Mouse (Mus musculus): ENCODE data around the gene Kcnj10.

Gene Kcnj10

DNA sequence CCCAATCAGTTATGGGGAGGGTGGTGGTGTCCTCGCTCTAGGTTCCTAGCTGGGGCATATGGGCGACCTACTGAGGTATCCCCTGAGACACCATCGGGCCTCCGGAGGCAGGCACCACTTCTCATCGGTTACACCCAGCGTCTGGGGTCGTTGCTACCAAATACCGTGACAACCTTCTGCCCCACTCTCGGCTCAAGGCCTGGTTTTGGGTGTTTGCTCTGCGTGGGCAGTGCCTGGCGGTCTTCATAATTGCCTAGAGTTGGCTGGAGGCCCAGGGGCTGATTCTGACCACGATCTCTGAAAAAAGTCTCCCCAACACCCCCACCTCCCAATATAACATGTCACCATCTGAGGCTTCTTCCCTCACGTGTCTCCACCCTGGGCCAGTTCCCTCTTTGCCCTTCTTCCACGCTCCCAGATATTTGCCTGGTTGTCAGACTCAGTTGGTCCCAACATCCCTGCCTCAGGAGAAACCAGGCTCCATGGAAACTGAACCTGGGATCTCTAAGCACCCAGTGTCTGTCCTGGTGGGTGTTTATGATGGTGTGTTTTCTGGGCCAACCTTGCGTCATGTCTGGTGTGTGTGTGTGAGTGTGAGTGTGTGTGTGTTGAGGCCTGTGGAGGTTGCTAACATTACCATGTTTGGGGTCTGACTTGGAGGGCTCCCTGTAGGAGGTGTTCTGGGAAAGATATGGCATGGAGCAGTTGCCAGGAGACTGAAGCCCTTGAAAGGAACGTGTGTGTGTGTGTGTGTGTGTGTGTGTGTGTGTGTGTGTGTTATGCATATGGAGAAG is 28.0 kb upstream of the Kcnj10 start:
- no peak for DNase-seq

DNA sequence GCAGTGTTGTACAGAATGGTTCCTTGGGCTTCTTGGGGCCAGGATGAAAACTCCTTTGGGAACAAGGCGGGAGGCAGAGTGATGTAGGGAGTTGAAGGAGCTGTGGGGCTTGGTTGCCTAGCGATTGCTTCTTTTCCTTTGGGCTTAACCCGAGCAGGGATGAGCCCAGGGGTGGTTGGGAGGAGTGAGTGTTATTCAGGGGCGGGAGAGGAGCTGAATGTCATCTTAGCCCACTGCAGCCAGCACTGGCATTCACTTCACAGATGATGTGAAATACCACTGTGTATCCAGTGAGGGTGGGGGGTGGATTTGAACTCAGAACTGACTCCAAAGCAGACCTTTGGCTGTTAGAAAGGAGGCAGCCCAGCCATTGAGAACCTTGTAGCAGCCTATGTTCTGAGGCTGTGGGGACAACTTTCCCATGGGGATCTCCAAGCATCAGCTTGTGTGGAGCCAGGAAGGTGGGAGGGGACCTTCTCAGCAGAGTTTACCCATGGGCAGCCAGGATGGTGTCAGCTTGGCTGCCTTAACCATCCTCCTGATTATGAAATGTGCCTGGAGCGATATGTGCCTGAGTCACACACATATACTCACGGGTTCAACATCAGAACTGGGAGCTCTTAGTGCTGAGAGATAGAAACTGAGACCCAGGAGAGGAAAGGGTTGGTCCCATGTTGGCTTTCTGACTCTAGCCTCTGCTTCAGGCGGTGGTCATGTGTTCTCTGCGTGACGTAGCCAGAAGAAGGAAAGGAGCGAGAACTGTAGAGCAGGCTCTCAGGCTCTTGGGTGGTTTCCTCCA is 27.2 kb upstream of the Kcnj10 start:
- no peak for DNase-seq

DNA sequence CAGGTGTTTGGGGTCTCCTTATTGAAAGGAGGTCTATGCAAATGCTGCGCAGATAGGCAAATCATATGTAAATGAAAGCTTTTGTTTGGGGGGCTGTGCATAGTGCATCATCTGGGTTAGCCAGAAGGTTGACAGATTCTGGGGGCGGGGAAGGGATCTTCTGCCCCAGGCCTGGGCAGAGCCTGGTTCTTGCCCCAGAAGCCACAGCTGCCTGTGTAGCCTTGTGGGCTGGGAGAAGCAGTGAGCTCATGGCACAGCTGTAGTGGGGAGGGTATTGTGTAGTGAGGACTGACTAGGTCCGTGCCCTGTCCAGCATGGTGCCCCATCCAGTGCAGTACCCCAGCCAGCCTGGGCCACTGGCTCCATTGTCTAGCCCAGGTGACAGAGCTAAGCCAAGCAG is 26.1 kb upstream of the Kcnj10 start:
- DNase-seq, result no peak

GRCm38 (mm10) chr1:172317431-172317830 is 23.6 kb upstream of the Kcnj10 start:
- DNase-seq, result no peak

- no peak for DNase-seq
Measured at GRCm38 (mm10) chr1:172317946-172318345, 23.1 kb upstream of the Kcnj10 start.

GRCm38 (mm10) chr1:172318424-172319035 is 22.5 kb upstream of the Kcnj10 start:
- no peak for DNase-seq

- no peak for DNase-seq
Measured at GRCm38 (mm10) chr1:172319346-172319745, 21.7 kb upstream of the Kcnj10 start.

- DNase-seq, result no peak
Measured at GRCm38 (mm10) chr1:172319921-172320411, 21.0 kb upstream of the Kcnj10 start.

GRCm38 (mm10) chr1:172322725-172323124 is 18.3 kb upstream of the Kcnj10 start:
- DNase-seq, result no peak

GRCm38 (mm10) chr1:172323298-172323697 is 17.7 kb upstream of the Kcnj10 start:
- DNase-seq, result no peak

DNA sequence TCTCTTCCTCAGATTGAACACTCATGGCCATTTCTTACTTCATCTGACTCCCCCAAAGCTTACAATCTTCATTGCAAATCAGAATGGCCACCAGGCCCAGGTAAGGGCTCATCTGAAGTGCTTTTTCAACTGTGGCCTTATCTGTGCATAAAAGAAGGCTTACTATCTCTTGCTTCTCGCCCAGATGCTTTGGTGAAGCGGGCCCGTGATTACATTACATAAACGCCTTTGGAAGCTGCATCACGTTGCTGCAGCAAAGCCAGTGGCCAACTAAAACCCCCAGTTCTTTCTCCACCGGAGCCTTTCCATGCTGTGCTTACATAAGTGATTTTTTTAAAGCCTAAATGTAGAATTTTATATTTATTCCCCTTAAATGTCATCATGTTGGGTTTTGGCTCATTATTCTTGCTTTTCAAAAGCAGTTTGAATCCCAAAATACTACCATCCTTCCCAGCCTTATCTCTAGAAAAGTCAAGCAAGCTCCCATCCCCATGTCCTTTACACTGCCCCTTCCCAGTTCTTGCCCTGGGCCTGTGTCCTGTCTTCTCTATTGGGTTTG is 17.1 kb upstream of the Kcnj10 start:
- no peak for DNase-seq

DNA sequence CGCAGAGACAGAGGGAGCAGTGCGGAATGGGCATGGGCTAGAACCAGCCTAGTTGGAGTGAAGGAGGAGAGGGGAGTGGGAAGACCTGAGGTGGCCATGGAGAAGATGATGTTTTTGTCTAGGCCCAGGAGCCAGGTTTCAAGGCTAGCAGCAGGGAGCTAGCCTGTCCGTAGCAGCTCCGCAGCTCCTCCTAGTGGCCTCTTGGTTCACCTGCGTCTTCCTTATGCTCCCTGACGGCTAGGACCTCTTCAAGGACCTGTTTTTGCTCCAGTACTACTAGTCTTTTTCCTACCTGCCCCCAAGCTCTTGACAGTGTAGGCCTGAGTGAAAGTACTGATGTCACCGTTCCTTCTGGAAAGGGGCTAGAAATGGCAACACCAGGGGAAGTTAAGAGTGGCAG is 16.3 kb upstream of the Kcnj10 start:
- DNase-seq, result peak; percentile 77 to 92

GRCm38 (mm10) chr1:172325680-172326535 is 15.1 kb upstream of the Kcnj10 start:
- peak; percentile 82 to 90 for DNase-seq

DNA sequence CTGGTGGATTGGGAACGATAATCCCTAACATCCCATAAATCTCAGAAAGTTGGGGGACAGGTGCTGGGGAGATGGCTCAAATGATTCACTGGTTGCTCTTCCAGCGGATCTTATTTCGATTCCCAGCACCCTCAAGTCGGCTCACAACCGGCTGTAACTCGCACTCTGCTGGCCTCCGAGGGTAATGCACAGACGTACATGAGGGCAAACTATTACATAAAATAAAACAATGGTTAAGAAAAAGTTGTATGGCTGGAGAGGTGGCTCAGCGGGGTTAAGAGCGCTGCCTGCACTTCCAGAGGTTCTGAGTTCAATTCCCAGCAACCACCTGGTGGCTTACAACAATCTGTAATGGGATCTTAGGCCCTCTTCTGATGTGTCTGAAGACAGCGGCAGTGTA is 14.3 kb upstream of the Kcnj10 start:
- no peak for DNase-seq

GRCm38 (mm10) chr1:172327206-172328001 is 13.6 kb upstream of the Kcnj10 start:
- DNase-seq, result no peak

- DNase-seq, result no peak
Measured at GRCm38 (mm10) chr1:172328041-172328440, 13.0 kb upstream of the Kcnj10 start.

DNA sequence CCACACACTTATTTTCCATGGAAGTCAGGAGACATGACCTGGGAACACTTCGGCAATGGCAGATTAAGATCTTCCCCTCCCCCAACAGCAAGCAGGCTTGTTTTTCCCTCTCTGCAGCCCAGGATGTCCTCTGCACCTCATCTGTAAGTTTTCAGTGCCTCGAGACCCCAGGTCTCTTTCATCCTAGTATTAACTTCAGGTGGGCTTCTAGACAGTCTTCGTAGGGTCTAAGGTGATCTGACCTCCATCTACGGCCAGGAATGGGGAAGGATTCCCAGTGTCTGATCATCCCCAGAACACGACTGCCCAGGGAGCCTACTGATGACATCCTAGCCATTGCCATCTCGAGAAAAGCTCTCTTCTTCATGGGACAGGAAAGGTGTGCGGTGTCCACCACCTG is 12.5 kb upstream of the Kcnj10 start:
- no peak for DNase-seq

- DNase-seq, result no peak
Measured at GRCm38 (mm10) chr1:172329131-172329530, 11.9 kb upstream of the Kcnj10 start, which contains the start of gene Kcnj9. TSS of gene Kcnj9 (minus strand) at chr1:172329318.

GRCm38 (mm10) chr1:172329616-172330015 is 11.4 kb upstream of the Kcnj10 start:
- DNase-seq, result no peak

- no peak for DNase-seq
Measured at GRCm38 (mm10) chr1:172331422-172331947, 9.5 kb upstream of the Kcnj10 start.

GRCm38 (mm10) chr1:172332925-172333324 is 8.1 kb upstream of the Kcnj10 start:
- no peak for DNase-seq

Measured in kidney, postnatal 36 days (tissue).